Mouse (Mus musculus) frontal cortex, postnatal 14 days (tissue): ENCODE measurements around the gene Faap24.

Experiments
- DNase-seq, 2 experiments: peaks; one replicate each; pipeline ENCODE4 v3.0.0; 2022; ENCODE audit warnings: low spot score in 2 of 2

Gene Faap24

DNA sequence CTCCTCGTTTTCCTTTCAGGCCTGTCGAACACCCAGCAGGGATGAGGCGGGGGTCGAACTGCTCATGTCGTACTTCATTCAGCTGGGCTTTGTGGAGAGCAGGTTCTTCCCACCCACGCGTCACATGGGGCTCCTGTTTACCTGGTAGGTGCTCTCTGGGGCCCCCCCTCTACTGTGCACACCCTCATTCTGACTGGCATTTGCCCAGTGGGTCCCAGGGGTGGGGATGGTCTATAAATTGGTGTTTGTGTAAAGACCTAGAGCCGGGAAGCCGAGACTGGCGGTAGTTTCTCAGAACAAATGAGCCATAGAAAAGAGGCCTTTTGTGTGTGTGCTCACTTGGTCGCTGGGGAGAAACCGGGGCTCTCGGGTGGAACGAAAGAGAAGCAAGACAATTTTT lies 25.5 kb downstream of the Faap24 start:
- DNase-seq: no peak

DNA sequence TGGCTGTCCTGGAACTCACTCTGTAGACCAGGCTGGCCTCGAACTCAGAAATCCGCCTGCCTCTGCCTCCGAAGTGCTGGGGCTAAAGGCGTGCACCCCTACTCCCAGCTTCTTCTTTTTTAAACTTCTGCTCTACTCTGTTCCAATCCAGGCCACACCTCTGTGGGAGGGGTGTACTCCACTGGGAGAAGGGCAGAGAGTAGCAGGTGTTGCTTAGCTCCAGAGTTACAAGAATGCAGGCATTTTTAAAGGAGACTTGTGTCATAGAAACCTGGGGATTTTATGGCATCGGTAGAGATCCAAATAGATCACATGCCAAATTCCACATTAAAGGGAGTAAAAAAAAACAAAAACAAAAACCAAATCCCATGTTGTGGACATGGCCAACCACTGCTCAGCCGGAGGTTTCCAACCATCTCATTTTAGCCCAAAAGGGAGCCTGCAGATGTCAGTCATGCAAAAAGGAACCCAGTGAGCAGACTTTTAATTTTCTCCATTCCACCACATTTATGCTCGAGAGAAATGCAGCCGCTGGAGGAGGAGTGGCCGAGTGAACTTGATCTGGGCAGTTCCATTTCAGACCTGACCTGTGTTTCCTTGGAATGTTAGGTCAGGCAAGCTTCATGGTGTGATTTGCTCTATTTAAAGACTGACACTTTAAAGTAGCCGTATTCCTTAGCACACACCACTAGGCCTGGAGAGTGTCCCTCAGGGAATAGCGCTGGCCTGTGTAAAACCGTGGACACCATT lies 31.3 kb downstream of the Faap24 start:
- DNase-seq: no peak

DNA sequence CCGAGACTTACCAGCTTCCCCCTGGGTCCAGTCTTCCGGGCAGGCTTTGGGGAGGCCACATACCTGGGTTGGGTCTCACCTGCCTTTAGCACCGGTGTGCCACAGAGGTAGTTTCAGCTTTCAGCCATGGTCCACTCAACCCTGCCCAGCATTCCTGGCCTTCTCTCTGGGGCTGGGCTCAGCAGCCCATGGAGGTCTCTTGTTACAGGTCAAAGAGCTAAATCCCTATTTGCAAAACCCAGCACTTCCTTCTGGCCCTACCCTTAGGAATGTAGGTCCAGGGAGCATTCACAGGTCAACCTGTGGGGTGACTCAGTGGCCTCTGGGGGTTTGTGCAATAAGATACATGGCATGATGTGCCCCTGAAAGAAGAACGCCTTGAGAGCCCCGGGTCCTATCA lies 33.8 kb downstream of the Faap24 start:
- no peak for DNase-seq

DNA sequence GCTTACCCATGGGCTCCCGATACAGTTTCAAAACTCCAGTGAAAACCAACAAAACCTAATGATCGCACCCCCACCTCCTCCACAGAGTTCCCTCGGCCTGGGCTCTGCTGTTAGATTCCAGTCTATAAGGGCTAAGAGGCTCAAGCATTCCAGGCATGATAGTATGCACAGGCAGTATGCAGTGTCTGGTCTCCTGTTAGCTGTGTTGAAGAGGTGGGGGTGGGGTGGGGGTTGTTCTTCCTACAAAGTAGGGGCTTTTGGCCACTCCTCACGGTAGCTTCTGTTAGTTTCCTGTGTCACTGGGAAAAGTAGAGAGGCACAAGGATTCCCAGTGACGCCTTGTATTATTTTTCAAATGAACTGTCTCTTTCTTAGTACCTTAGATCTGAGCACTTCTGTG lies 34.4 kb downstream of the Faap24 start:
- DNase-seq: no peak

DNA sequence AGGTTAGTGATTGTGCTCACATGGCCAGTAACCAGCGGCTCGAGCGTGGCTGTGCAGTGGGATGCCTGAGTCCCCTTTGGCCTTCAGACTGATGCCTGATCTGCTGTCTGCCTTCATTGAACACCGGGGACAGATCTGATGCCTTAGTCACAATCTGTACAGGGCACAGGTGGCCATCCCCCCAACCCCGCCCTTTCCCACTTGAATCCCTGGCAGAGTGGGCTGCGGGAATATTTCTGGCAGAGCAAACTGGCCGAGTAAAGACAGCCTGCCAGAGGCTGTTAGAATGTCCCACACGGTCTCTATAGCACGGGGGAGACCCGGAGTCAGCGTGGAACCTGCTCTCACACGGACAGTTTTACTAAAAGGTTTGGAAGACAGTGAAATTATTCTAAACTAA lies 39.0 kb downstream of the Faap24 start:
- no peak for DNase-seq

DNA sequence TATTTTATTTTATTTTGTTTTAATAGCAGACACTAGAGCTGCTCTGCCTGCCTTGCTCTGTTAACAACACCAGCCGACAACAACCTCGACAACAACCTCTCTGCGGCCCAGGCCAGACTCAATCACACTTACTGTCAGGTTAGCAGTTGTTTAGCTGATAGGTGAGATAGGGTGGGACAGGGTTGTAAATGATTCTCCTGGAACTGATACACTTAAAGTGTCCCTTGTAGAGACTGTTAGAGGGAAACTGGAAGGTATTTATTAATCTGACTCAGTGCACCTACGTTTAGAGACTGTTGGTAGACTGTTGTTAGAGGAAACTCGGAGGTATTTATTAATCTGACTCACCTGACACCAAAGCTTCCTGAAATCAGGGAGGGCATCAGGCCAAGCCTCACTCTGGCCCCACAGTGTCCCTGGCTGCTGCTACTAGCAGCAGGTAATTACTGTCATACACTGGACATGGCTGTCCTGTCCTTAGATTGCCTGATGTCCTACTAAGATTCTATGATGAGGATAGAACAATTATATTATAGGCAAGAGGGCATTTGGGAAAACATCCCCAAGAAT lies 41.2 kb downstream of the Faap24 start:
- no peak for DNase-seq

DNA sequence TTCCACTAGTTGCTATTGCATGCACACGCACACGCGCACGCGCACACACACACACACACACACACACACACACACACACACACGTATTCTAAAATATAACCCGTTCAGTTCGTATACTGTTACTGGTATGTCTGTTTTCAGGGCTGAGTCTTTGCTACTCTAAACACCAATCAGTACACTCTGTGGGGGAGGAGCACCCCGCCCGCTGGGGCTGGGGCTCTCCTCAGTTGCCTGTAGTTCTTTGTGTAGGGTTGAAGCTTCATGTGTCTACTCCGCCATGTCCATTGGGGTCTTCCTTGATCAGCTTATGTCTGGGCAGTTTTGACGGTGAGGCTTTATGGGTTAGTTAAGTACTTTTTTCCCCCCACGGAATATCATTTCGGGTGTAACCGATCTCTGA lies 43.3 kb downstream of the Faap24 start:
- no peak for DNase-seq

DNA sequence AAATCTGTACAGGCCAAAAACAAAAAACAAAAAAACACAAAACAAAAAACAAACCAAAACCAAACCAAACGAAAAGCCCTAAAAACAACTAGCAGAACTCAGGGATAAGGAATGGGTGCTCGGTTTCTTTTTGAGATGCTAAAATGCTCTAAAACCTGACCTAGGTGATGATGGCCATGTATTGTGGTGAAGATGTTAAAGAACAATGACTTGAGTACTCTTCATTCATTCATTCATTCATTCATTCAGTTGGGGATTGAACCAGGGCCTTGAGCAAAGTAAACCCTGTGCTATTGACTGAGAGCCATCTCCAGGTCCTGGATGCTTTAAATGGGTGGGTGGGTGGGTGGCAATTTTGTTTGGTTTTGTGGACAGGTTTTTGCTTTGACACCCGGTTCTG lies 45.5 kb downstream of the Faap24 start:
- DNase-seq: no peak

DNA sequence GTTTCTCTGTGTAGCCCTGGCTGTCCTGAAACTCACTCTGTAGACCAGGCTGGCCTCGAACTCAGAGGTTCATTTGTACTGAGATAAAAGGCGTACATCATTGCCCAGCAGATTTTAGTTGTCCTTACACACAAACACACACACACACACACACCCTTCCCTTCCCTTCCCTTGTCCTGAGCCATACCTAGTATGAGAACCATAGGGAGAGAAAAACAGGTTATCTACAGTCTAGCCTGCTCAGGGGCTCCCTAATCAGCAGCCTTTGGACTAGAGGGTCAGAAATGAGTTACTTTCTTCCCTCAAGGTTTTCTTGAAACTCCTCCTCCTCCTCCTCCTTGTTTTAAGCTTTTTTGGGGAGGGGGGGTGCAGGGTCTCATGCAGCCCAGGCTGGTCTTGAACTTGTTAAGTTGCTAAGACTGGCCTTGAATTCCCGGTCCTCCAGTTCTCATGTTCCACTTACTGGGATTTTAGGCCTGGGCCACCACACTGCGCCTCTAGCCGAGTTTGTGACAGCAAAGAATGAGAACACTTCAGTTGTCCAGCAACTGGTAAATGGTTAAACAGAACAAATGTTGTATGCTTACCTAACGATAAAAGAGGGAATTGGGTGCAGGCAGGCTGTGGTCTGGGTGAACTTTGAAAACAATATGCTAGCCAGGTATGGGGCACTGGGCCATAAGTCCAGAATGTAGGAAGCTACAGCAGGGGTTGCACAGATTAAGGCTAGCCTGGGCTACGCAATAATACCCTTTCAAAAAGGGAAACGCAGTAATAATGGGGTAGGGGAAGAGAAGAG lies 46.6 kb downstream of the Faap24 start:
- no peak for DNase-seq

DNA sequence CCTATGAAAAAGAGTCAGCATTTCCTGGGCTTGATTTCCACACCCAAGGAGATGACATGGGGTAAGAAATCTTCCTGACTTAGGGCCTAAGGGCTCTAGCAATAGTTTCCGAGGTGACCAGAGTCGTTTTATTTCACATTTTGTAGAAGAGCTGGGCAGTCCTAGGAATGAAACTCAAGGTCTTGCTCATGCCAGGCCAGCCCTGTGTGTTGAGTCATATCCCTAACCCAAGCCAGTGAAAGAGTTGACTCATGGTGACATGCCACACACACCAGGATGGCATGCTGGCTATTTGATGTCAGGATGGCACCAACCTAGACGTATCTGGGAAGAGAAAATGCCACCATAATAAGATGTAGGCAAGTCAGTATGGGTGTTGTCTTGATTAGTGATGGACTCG lies 47.6 kb downstream of the Faap24 start:
- DNase-seq: no peak

DNA sequence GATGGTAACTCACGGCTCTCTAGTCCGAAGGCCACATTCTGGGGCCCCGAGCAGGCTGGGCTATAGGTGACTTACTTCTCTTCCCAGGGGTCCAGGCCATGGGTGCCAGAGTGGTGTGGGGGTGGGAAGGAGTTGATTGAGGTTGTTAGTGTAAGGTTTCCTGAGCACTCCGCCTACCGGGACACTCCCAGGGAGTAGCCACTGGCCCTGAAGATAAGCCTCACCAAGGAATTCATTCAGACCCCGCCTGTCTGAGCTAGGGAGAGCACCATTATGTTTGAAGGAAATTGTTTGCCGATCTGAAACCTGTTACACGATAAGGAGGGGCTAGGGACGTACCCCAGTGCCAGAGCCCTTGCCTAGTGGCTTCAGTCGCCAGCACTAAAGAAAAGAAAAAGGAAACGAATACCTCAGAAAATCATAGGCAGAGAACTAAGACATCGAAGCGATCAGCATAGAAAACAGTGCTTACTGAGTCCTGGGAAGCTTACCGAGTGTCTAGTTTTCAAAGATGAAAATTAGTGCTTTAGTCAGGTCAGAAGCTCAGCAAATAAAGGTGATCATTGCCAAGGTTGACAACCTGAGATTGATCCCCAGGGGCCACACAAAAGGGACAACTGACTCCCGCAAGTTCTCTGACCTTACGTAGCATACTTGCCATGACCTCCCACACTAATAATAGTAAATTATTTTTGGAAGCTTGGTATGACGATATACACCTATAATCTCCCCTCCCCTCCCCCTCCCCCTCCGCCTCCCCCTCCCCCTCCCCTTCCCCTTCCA lies 48.5 kb downstream of the Faap24 start:
- DNase-seq: no peak

DNA sequence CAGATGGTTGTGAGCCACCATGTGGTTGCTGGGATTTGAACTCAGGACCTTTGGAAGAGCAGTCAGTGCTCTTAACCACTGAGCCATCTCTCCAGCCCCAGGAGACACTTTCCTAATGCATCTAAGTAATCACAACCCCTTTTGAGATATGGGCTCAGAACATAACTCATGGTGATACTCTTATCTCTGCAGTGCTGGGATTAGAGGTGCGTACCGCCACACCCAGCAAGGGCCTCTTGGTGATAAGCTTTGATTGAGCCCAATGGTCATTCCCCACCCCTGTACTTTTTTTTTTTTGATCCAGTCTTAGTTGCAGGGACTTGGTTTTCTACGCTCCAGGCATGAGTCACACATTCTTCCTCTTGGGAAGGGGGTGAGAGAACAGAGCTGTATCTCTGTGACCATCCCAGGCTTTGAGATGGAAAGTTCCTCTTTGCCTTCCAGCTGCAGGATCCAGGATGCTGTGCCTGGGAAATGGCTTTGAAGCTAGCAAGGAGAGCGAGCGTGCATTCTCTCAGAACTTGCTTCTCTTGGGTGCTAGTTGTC lies 51.8 kb downstream of the Faap24 start:
- DNase-seq: no peak

DNA sequence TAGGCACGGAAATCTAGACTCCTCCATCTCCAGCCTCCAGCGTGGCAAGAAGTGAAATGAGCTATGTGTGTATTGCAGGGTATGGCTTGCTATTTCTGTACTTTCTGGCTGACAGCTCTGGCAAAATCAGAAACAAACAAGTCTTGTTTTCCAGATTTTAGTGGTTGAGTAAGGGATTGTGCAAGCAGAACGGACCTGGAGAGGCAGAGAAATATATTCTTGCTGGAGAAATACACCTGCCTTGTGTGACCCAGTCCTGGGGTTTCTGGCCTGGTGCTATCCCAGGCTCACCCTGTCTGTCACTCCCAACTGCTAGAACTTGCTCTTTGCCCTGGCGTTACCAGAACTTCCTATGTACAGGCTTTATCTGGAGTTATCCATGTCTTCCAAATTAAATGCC lies 54.1 kb downstream of the Faap24 start:
- DNase-seq: no peak
